Mouse (Mus musculus) adrenal gland, adult 18-20 months (tissue): ENCODE results near the gene Fam198b. TPM values are rescaled to one million over a fixed set of nuclear protein-coding genes. Genes with fewer than 3 reads are reported as not detected.
"Not testable (repeated sequence)": the region's sequence is repeated elsewhere in the genome, so short reads cannot be mapped to it uniquely, and the experiment has no call there.

ENCODE experiments used
- DNase-seq, 2 experiments: peaks; one replicate each; pipeline ENCODE4 v3.0.0; 2021 to 2022; ENCODE audit warnings: low spot score in 2 of 2
- total RNA-seq, 2 experiments: library from RNA; stranded (reverse); gene quantifications; 1 replicate in 1 of 2; 2 replicates in 1 of 2; pipeline ENCODE4 v1.2.3; 2021

The Fam198b gene
- total RNA-seq, 2 experiments from 2014 or later, result 7.4 to 7.8 TPM

DNA sequence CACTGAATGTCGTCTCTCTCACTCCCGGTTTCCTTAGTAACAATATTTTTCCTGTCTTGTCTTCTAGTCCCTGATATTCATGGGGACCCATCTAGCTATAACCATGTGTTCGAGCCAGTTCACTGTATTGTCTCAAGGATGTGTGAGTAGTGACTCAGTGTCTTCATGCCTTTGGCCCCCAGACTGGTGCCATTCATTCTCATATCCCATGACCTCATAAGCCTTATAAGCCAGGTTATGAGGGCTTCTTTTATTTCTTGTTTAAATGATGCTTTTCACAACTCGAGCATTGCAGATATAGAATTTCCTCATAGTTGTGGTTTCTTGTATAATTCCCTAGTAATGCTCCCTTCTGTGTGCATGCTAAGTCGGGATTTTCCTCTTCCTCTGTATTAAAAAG lies 31.9 kb downstream of the Fam198b start:
- DNase-seq, result no peak

DNA sequence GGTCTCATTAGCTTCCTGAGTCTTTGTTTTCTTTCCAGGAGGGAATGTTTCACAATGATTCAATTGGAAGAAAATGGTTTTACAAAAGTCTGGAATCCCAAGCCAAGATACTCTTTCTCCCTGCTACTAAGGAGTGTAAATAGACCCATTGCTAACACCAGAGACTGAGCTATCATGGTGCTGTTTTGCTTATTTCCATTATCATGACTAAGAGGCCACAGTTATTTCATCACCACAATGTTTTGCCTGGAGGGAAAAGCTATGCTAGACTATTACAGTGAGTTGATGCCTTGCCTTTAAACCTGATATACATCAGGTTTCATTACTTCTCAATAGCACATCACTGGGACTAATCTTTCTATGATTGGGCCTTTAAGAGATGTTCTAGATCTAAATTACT lies 34.4 kb downstream of the Fam198b start:
- no peak for DNase-seq

DNA sequence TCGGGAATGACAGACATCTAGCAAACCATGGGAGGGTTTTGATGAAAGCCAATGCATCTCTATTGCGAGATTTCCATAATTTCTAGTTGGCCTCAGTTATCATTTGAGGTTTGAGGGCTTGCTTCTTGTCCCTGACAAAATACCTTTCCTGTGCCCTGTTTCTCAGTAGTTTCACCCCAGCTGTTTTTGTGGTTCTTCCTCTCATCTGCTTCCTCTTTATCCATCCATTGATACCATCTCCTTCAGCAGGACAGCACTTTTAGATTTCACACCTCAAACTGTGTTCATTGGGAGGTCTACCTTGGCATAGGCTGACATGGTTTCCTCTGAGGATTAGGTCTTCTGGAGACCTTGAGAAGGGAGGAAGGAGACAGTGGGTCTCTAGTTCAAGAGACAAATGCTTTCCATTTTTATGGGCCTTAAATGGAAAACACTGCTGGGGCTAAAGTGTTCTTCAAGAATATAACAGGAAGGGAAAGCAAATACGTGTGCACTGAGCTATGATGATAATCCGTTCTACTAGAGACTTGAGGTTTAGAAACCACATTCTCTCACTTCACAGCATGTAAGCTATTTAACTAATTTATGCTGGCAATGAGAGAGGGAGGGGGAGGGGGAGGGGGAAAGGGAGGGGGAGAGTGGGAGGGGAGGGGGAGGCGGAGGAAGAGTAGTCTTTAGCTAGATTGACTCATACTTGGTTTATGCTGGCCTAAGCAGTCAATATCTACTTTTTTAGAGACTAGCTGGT lies 41.8 kb downstream of the Fam198b start:
- DNase-seq, result no peak

DNA sequence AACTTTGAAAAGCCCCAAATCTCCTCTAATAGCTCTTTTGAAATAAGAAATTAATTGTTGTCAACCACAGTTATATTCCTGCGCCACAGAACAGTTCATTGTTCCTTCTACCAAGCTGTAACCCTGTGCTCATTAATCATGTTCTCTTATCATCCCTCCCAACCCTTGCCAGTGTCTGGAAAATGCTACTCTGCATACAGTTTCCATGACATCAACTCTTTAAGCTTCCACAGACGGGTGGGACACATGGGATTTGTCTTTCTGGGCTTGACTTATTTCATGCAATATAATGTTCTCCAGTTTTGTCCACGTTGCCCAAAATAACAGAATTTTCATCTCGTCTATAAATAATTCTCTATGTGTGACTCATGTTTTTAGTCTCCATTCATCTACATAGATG lies 42.7 kb downstream of the Fam198b start:
- DNase-seq, result no peak

DNA sequence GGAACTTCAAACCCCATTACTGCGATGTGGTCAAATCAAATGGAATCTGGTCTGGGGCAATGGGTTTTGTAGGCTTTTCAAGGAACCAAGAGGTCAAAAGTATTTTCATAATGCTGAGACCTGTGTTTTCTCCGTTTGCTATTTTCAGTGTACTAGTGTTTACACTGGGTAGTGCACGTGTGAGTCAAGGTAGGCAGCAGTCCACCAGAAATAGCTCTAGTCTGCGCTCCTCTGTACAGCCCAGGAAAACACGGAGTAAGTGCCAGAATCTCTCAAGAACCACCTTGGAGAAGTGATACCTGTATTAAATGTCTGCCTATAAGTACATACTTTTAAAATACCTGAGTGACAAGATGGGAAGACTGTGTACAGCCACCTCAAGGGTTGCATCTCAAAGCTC lies 44.1 kb downstream of the Fam198b start:
- DNase-seq, result no peak

DNA sequence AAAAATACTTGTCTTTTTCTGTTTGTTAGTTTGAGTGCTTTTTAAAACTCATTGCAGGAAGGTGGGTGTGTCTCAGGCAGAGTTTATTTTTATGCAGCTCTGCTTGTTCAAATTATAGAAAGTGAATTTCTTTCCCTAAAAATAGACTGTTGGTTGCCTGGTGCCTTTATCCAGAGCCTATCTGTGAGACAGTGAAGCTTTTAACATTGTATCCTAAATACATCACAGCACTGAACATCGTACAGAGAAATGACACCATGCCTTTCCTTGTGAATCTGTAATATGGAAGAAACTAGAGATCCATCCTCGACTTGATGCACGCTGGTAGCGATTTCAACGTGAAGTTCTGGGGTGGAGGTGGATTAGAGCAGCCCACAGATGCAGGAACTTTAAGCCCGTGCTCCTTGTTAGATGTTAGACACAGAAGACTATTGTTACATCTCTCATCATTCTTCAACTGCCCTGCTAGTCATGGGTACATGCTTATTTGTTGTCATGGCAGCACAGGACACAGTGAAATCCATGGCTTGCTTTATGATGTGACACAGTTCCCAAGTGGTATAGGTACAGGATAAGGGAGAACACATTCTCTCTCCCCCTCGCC lies 45.9 kb downstream of the Fam198b start:
- no peak for DNase-seq

DNA sequence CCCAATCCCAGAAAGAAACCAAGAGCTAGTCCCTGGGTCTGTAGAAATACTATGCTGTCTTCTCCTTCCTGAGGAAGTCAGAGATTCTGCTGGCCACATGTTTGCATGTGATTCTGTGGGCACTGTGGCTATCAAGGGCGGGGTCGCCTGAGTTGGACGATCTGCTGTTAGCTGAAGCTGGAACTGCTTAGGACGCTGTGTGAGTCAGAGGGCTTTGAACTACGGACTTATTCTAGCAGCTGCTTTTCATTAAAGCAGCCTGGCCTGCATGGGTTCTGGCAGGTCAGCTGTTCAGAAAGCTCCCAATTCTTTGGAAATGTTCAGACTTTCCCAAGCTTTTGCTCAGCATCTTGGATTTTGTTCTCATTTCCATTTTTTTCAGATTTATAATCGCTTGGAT lies 51.9 kb downstream of the Fam198b start:
- DNase-seq, result peak in 1 of 2 experiments; percentile 22

DNA sequence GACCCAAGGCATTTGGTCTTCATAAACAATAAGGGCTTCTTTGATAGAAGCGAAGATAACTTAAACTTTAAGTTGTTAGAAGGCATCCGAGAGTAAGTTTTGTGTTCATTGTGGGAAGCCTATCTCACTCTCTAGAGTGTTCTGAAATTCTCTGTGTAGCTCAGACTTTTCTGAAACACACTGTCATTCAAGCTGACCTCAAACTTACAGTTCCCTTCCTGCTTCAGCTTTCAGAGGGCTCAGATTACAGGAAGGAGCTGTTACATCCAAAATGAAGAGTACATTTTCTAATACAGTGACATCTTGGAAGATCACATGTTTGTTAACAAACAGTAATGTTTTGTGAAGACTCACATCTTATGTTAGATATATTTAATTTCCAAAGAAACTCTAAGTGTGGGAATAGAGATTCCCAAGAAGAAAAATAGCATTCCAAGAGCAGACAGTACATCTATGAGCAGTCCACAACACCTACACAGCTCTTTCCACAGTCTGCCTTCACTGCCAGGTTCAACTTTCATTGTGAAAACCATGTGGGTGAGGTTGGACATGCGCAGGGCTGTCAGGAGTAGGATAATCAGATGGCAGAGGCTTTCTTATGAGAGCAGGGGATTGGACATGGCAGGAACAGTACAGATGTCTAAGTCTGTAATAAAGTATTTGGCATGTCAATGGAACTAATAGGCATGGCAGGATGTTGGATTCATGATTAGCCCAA lies 52.6 kb downstream of the Fam198b start:
- no peak for DNase-seq

DNA sequence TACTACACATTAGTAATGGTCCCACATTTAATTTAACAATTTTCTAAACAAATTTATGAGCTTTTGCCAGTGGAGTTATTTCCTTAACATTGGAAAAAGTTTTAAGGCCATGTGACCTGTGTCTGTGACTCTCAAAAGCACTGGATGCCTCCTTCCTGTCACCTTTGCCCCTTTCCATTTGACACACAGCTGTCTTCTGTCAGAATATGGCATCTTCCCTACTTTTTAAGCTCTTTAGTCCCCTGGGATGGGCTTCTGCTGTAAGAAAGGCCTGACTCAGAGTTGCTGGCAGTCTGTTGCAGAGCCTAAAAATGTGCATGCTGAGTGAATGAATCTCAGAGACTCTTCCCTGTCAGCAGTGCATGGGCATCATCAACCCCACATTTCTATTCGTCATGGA lies 63.4 kb downstream of the Fam198b start:
- DNase-seq, result no peak

DNA sequence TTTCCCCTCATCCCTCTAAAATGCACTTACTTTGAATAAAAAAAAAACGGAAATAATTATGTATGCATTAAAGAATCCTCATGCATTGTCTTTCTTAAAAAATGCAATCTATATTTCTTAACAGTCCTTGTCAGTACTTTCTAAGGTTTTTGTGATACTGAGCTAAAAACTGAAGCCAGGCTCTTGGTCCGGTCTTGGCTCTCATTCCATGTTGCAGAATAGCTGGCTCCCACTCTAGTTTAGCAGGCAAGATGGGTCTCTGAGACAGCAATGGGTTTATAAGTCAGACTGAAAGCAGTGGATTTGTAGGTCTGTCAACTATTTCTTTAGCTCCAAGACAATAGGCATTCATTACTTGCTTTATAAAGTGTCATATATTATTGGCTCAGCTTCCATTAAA lies 63.8 kb downstream of the Fam198b start:
- no peak for DNase-seq

DNA sequence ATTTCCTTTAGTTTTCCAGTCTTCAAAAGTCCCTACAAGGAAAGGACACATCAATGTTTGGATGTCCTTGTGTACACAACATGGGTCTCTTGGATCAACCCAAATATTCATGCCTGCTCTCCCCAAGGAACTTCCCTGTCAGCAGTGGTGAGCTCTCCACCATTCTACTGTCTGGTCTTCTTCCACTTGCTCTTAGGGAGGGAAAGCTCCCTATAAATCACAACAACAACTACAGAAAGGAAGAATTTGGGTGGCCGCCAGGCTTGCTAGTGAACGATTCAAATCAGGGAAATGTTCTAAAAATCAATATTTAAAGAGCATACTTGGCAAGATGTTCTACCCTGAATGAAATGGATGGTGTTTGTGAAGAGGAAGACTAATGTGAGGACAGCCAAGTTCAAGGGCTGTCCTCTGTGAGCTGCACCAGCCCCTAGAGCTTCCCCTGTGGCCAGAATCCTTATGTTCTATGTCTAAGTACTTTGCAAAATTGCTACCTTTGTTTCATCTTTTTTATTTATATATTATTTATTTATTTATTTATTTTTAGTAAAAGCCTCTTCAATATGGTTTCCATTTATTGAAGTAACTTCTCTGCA lies 68.9 kb downstream of the Fam198b start:
- DNase-seq, result no peak

DNA sequence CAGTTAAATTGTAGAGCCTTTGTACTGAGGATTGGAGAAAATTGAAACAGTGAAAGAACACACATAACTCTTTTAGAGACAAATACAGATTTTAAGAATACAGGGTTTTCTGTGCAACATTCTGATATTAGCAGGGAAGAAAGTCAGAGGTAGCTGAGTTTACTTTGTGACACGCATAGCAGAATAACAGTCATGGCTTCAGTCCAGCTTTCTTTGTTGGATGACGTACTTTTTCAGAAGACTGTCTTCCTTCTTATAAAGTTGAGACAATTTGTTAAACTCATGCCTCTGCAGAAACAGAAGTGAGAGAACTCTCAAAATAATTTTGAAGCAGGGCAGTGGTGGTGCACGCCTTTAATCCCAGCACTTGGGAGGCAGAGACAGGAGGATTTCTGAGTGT lies 70.9 kb downstream of the Fam198b start:
- DNase-seq, result no peak

DNA sequence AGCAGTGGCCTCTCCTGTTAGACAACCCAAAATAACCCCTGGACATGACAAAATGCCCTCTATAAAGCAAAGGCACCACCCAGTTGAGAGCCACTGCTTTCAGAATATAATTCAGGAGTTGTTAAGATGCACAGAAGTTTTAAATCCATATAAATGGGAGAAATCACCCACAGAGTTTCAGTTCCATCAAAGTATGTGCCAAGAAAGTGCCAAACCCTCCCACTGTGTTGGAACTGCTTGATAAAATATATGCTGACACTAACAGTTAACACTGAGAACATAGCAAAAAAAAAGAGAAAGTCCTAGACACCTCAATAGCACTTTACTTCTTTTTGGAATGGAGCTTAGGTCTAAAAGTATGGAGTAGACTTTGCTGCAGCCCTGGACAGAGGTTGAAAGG lies 72.5 kb downstream of the Fam198b start:
- no peak for DNase-seq

DNA sequence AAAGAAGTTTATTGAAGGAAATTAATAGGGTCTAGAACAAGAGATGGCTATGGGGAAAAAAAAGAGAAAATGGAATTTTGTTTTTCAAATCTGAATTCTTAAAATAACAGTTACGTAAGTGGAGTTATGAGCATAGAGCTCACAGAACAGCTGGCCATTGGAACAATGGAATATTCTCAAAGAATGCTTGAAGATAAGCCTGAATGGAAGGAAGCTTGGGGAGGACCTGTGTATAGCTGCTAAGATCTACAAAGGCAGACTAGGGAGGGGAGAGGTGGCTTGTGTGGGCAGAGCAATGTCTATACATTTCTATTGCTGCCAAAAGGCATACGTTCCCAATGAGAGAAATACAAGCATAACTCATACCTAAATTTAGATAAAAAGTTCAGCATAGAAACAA lies 73.4 kb downstream of the Fam198b start:
- DNase-seq, result no peak

DNA sequence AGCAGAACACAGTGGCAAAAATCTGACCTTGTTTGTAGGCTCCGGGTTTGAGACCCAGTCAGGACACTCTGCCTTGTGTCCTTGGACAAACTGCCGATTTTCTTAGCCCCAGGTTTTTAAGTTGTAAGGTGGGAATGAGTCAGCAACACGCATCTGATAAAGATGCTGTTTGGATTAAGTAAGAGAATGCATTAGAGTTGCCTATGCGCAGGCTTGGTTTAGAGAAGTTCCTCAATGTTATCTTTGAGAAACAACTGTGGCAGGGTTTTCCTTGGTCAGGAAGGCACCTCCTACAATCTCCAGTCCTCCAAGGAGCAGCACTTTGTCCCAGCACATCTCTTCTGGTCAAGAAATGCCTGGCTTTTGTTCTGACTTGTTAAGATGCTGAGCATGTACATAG lies 82.4 kb downstream of the Fam198b start:
- DNase-seq, result no peak

DNA sequence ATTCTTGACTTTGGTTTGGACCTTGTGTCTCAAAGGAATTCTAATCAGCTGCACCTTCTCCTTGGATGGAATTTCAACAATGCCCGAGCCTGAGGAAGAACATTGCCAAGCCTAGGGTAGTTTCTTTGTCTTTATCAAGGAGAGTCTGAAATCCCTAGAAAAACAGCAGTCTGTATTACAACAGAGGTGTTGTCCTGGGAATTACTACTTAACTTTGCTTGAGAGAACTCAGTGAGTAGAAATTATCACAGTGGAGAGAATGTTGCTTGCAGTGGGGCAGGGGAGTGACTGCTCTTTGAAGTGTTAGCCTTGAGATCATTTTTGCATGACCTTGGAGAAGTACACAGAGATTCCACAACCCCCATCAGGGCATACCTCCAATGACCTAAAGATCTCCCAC lies 83.0 kb downstream of the Fam198b start:
- no peak for DNase-seq

DNA sequence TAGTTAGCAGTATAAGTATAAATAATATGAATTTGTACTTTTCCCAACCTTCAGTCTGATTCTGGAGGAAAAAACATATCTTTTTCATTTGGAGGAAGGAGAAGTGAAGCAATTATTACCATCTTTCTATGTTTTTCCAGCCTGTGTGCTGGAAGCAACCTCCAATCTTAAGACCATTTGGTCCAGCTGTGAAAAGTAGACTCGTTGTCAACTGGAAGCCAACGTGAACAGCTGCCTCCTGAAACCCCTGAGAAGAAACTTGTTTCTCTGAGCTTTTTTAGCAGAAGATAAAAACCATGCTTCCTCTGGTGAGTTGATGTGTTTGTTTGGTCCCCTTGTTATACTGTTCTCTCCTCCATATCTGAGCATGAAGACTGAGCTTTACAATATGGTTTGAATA lies 84.1 kb downstream of the Fam198b start:
- DNase-seq, result no peak

DNA sequence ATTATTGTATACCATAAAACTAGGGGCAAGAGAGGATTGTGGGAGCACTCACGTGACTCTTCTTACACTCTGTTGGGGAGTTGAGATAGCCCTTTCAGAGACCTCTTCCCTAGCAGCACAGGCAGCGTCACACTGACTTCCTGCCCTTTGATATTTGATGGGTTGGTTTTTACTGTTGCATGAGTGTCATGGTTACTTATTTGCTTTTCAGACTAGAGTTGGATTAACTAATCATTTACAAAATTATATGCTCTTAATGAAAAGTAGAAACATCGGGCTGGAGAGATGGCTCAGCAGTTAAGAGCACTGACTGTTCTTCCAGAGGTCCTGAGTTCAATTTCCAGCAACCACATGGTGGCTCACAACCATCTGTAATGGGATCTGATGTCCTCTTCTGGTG lies 85.2 kb downstream of the Fam198b start:
- not testable (repeated sequence) for DNase-seq

DNA sequence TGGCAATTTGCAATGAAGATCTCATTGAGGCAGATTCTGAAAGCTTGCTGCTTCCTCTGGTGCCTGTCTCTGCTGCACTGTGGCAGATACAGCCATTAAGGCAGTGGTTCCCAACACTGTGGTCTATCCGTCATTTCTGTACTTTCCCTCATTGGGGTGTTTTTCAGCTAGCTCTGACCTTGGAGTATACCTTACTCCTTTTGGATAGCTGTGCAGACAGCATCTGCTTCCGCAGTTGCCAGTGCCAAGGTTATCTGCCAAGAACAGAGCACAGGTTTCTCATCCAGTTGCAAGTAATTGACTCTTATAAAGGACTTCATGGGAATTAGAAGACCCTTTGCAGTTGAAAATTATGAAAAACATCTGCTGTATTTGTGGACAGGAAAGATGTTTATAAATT lies 85.7 kb downstream of the Fam198b start:
- no peak for DNase-seq

DNA sequence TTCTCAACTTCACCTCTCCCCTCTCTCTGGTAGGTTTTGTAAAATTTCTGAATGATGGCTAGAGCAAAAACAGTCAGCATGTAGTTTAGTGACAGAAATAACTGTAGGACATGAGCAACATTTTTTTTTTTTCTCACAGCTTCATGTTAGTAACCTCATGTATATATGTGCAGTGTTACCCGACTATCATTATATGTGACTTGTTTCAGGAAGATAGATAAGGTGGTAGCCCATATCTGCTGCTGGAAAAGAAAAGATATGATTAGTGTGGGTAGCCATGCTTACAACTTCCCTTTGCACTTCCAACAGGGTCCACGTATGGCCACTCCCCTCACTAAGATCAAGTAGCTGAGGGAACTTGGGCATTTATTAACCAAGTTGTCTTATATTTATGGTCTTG lies 86.2 kb downstream of the Fam198b start:
- DNase-seq, result no peak

DNA sequence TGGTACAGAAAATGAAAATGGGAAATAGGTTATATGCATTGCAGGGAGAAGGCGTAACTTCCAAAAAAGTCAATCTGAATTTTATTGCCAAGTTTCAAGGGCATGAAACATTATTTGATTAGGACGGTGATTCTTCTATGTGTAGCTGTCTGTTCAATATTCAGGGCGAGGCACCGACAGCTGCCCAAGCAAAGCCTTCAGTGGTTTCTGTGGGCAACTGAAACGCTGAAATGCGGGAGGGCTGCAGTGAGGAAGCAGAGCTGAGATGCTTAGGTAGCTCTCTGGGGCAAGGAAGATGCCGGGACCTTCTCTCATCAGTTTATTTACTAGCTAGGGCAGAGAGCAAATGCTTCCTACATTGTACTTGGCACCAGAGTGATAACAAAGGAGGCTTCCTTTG lies 87.2 kb downstream of the Fam198b start:
- DNase-seq, result no peak

DNA sequence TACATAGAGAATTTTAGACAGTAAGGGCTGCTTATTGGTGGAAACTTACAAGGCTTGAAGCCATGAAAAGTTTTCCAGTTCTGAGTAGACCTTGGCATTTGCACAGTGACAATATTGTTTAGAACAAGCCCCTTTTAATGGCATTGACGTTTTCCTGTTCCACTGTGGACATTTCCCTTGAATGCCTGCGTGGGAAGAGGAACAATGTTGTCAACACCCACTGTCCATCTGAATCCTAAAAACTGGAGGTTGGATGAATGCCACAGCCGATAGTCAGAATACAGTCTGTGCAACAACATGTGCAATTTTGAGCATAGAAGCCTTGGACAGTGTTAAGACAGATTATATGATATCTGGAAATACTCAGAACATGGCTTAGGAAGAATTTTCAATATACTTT lies 92.5 kb downstream of the Fam198b start:
- peak in 1 of 2 experiments; percentile 14 for DNase-seq
